Mouse (Mus musculus): ENCODE data around the gene Tardbp. TPM values are rescaled to one million over a fixed set of nuclear protein-coding genes. Genes with fewer than 3 reads are reported as not detected.

The Tardbp gene
- total and polyA plus RNA-seq, 3 experiments = 211 to 455 TPM; not detected in 1

Other genes starting within 250 kb of the Tardbp start
- 17.1 and 19.4 TPM in 2 replicates for gene Ubiad1, start 182.2 kb downstream of the Tardbp start, total RNA-seq (2012; rRNA removed)
- 10 to 100 TPM in 1 of 2 experiments, not detected in 1; 24.3 TPM for gene Ubiad1, start 182.2 kb downstream of the Tardbp start, polyA plus RNA-seq (2012; ENCODE audit: insufficient read depth in 1 of 2, insufficient read length in 2 of 2, low read depth in 1 of 2, low replicate concordance in 2 of 2, missing spikeins in 1 of 2)
- gene Mtor, start 178.4 kb downstream of the Tardbp start, total RNA-seq (2012; rRNA removed) = 23.0 and 23.9 TPM in 2 replicates
- gene Mtor, start 178.4 kb downstream of the Tardbp start, polyA plus RNA-seq (2012; ENCODE audit: insufficient read depth in 1 of 2, insufficient read length in 2 of 2, low read depth in 1 of 2, low replicate concordance in 2 of 2, missing spikeins in 1 of 2) = 10 to 100 TPM in 1 of 2 experiments, not detected in 1; 35.2 TPM
- not detected in 2 replicates for gene Angptl7, start 126.6 kb downstream of the Tardbp start, total RNA-seq (2012; rRNA removed)
- gene Angptl7, start 126.6 kb downstream of the Tardbp start, polyA plus RNA-seq (2012; ENCODE audit: insufficient read depth in 1 of 2, insufficient read length in 2 of 2, low read depth in 1 of 2, low replicate concordance in 2 of 2, missing spikeins in 1 of 2) = not detected
- gene Exosc10, start 68.6 kb downstream of the Tardbp start, total RNA-seq (2012; rRNA removed) = 57.3 and 71.5 TPM in 2 replicates
- 100 to 1,000 TPM in 1 of 2 experiments, 10 to 100 TPM in 1; 90.5 to 109 TPM for gene Exosc10, start 68.6 kb downstream of the Tardbp start, polyA plus RNA-seq (2012; ENCODE audit: insufficient read depth in 1 of 2, insufficient read length in 2 of 2, low read depth in 1 of 2, low replicate concordance in 2 of 2, missing spikeins in 1 of 2)
- 299 and 332 TPM in 2 replicates for gene Srm, start 35.5 kb downstream of the Tardbp start, total RNA-seq (2012; rRNA removed)
- 100 to 1,000 TPM; 305 to 765 TPM for gene Srm, start 35.5 kb downstream of the Tardbp start, polyA plus RNA-seq (2012; ENCODE audit: insufficient read depth in 1 of 2, insufficient read length in 2 of 2, low read depth in 1 of 2, low replicate concordance in 2 of 2, missing spikeins in 1 of 2)
- 0.75 and 1.4 TPM in 2 replicates for gene Masp2, start 24.5 kb downstream of the Tardbp start, total RNA-seq (2012; rRNA removed)
- under 1 TPM in 1 of 2 experiments, not detected in 1; 0.38 TPM for gene Masp2, start 24.5 kb downstream of the Tardbp start, polyA plus RNA-seq (2012; ENCODE audit: insufficient read depth in 1 of 2, insufficient read length in 2 of 2, low read depth in 1 of 2, low replicate concordance in 2 of 2, missing spikeins in 1 of 2)
- gene Gm572, start 16.3 kb upstream of the Tardbp start, total RNA-seq (2012; rRNA removed) = not detected in 2 replicates
- not detected for gene Gm572, start 16.3 kb upstream of the Tardbp start, polyA plus RNA-seq (2012; ENCODE audit: insufficient read depth in 1 of 2, insufficient read length in 2 of 2, low read depth in 1 of 2, low replicate concordance in 2 of 2, missing spikeins in 1 of 2)
- 1.3 and 1.4 TPM in 2 replicates for gene Casz1, start 177.4 kb upstream of the Tardbp start, total RNA-seq (2012; rRNA removed)
- 1 to 10 TPM in 1 of 2 experiments, not detected in 1; 3.2 TPM for gene Casz1, start 177.4 kb upstream of the Tardbp start, polyA plus RNA-seq (2012; ENCODE audit: insufficient read depth in 1 of 2, insufficient read length in 2 of 2, low read depth in 1 of 2, low replicate concordance in 2 of 2, missing spikeins in 1 of 2)

Measured in MEL (cell line).